Mouse (Mus musculus) bone marrow macrophage, adult 2 months (primary cell): ENCODE data around the gene Cenpm.

ENCODE experiments used
- CTCF ChIP-seq: IDR thresholded peaks from 2 replicates; pipeline ENCODE4 v1.5.1; 2012; ENCODE audit warnings: low read depth, mild to moderate bottlenecking, low read length, moderate library complexity
- POLR2A ChIP-seq: IDR thresholded peaks from 2 replicates; pipeline ENCODE4 v1.6.1; 2012; ENCODE audit warnings: mild to moderate bottlenecking, low read depth, low read length, borderline replicate concordance

- no peak for TF ChIP-seq CTCF
- TF ChIP-seq POLR2A, result no peak
These were observed at the start of gene Cenpm for GRCm38 (mm10) chr15:82244115-82244804.
